In genomic region chr14:21986733-21987659, GRCm38 (mm10) we compare ENCODE assay signal across 8 mouse cellular contexts. TPM values are rescaled to one million over a fixed set of nuclear protein-coding genes. Genes with fewer than 3 reads are reported as not detected.
DNase-seq lines count a peak whose midpoint lies in the region; ATAC-seq lines count a peak whose summit lies in the region.

No protein-coding gene starts in this region.

- ATAC-seq in forebrain, embryonic 12.5 days (ENCODE audit: low FRiP score) = peak; percentile 2; the same call in 1 of the 2 replicates
- peak; percentile 28 for ATAC-seq in intestine, embryonic 15.5 days
- ATAC-seq in liver, embryonic 16.5 days (ENCODE audit: low read depth) = no peak

- under 1% methylated on average over 43 of the region's 61 CpGs for WGBS in forebrain, embryonic 12.5 days
- WGBS in intestine, embryonic 15.5 days = under 1% methylated on average over 54 of the region's 61 CpGs
- under 1% methylated on average over 54 of the region's 61 CpGs for WGBS in liver, embryonic 16.5 days (ENCODE audit: insufficient replicate concordance)

- H3K4me3 ChIP-seq in forebrain, embryonic 12.5 days (replicated peaks) = peak overlapping the region; percentile 80
- peak overlapping the region; percentile 91 for H3K4me3 ChIP-seq in intestine, embryonic 15.5 days (replicated peaks)
- peak overlapping the region; percentile 56 for H3K4me3 ChIP-seq in liver, embryonic 16.5 days (ENCODE audit: low read depth, low read length)

- H3K36me3 ChIP-seq in forebrain, embryonic 12.5 days (replicated peaks) = no peaks in the 10 kb centered on the region
- peaks cover 5% of the 10 kb centered on the region; the same call in 1 of the 2 replicates for H3K36me3 ChIP-seq in intestine, embryonic 15.5 days
- H3K36me3 ChIP-seq in liver, embryonic 16.5 days (ENCODE audit: control insufficient read depth, insufficient read depth) = no peaks in the 10 kb centered on the region

- H3K4me2 ChIP-seq in forebrain, embryonic 12.5 days = peak overlapping the region; percentile 93
- peak overlapping the region; percentile 87 for H3K4me2 ChIP-seq in intestine, embryonic 15.5 days (replicated peaks)
- peak overlapping the region; percentile 57 for H3K4me2 ChIP-seq in liver, embryonic 16.5 days (ENCODE audit: low read depth, low read length)

- peak overlapping the region; percentile 90 for H3K9ac ChIP-seq in forebrain, embryonic 12.5 days
- H3K9ac ChIP-seq in intestine, embryonic 15.5 days = peak overlapping the region; percentile 95
- H3K9ac ChIP-seq in liver, embryonic 16.5 days (ENCODE audit: low read depth, low read length) = peak overlapping the region; percentile 24; the same call in 1 of the 2 replicates

- peaks cover 71% of the 10 kb centered on the region for H3K4me1 ChIP-seq in forebrain, embryonic 12.5 days
- peaks cover 12% of the 10 kb centered on the region; the same call in 1 of the 2 replicates for H3K4me1 ChIP-seq in intestine, embryonic 15.5 days (replicated peaks)
- H3K4me1 ChIP-seq in liver, embryonic 16.5 days (ENCODE audit: control insufficient read depth, low read depth, low read length) = peaks cover 3% of the 10 kb centered on the region

- peaks cover 81% of the 10 kb centered on the region for H3K27me3 ChIP-seq in forebrain, embryonic 12.5 days
- no peaks in the 10 kb centered on the region for H3K27me3 ChIP-seq in intestine, embryonic 15.5 days (replicated peaks)
- H3K27me3 ChIP-seq in liver, embryonic 16.5 days (ENCODE audit: control insufficient read depth, insufficient read depth, low read depth, low read length) = peaks cover 96% of the 10 kb centered on the region

- peak; percentile 20 for DNase-seq in gastrocnemius, postnatal 10 days
- no peak for DNase-seq in gastrocnemius, postnatal 25 days
- peak; percentile 31 for DNase-seq in R1 (ENCODE audit: low read depth, low spot score)
- peak; percentile 13 for DNase-seq in ovary, adult 18-20 months (ENCODE audit: low spot score)
- no peak for DNase-seq in c-Kit-positive CD71-positive TER-119-positive erythroid progenitor cells, embryonic 14.5 days (ENCODE audit: low spot score)

- H3K27ac ChIP-seq in forebrain, embryonic 12.5 days = peak overlapping the region; percentile 95
- peak overlapping the region; percentile 100 for H3K27ac ChIP-seq in intestine, embryonic 15.5 days
- peak overlapping the region; percentile 29; the same call in 1 of the 2 replicates for H3K27ac ChIP-seq in liver, embryonic 16.5 days (ENCODE audit: low read length)

- H3K9me3 ChIP-seq in forebrain, embryonic 12.5 days = no peaks in the 10 kb centered on the region
- no peaks in the 10 kb centered on the region for H3K9me3 ChIP-seq in intestine, embryonic 15.5 days
- H3K9me3 ChIP-seq in liver, embryonic 16.5 days (replicated peaks; ENCODE audit: control insufficient read depth, low read length) = no peaks in the 10 kb centered on the region

RNA-seq across cellular contexts. Expression of gene Zfp503, which starts 2.4 kb away (rescaled TPM):
- 1 to 10 TPM; 7.3 to 8.0 TPM for total RNA-seq in gastrocnemius, postnatal 10 days (2021)
- 10 to 100 TPM in 1 of 2 experiments, 1 to 10 TPM in 1; 9.1 to 15.6 TPM for total RNA-seq in gastrocnemius, postnatal 25 days (2021)
- polyA plus RNA-seq in forebrain, embryonic 12.5 days (2016; fragmentation: Nextera tagmentation; extraction: Ambion mirVana) = 10.9 and 13.8 TPM in 2 replicates
- polyA plus RNA-seq in intestine, embryonic 15.5 days (2015; fragmentation: Nextera tagmentation; extraction: Ambion mirVana) = 14.2 and 16.5 TPM in 2 replicates
- polyA plus RNA-seq in liver, embryonic 16.5 days (2015; fragmentation: Nextera tagmentation; extraction: Ambion mirVana) = 0.49 and 0.61 TPM in 2 replicates

RNA-seq across cellular contexts. Expression of gene Lrmda, which starts 32.5 kb away (rescaled TPM):
- total RNA-seq in gastrocnemius, postnatal 10 days (2021) = 1 to 10 TPM; 1.2 to 1.9 TPM
- total RNA-seq in gastrocnemius, postnatal 25 days (2021) = 1 to 10 TPM; 1.7 to 3.8 TPM
- 0.22 TPM in 1 of 2 replicates, not detected in the other for polyA plus RNA-seq in forebrain, embryonic 12.5 days (2016; fragmentation: Nextera tagmentation; extraction: Ambion mirVana)
- polyA plus RNA-seq in intestine, embryonic 15.5 days (2015; fragmentation: Nextera tagmentation; extraction: Ambion mirVana) = 0.71 and 0.87 TPM in 2 replicates
- 0.46 TPM in 2 replicates for polyA plus RNA-seq in liver, embryonic 16.5 days (2015; fragmentation: Nextera tagmentation; extraction: Ambion mirVana)

Comparison
In these comparisons a context has a peak if more than half of its experiments do, and no peak if none do; other contexts are left out.
1. DNase-seq: peak in gastrocnemius, postnatal 10 days (single experiment), R1 (single experiment) and ovary, adult 18-20 months (single experiment); none in gastrocnemius, postnatal 25 days (single experiment) and c-Kit-positive CD71-positive TER-119-positive erythroid progenitor cells, embryonic 14.5 days (single experiment).
2. H3K27ac ChIP-seq: peak in every context shown above with its lines; median percentile 100 in intestine, embryonic 15.5 days; 95 in forebrain, embryonic 12.5 days; 29 in liver, embryonic 16.5 days.
3. H3K9ac ChIP-seq: peak in every context shown above with its lines; median percentile 95 in intestine, embryonic 15.5 days; 90 in forebrain, embryonic 12.5 days; 24 in liver, embryonic 16.5 days.
4. Peak in every context shown above with its lines, with median percentiles within 50 percentile points of each other: H3K4me2 ChIP-seq and H3K4me3 ChIP-seq.